Mouse (Mus musculus) midbrain, embryonic 14.5 days (tissue): Measurements from ENCODE around the gene Cep85l. TPM values are rescaled to one million over a fixed set of nuclear protein-coding genes. Genes with fewer than 3 reads are reported as not detected.

Source experiments
- ATAC-seq: fragments of 200-750 bp; cut with Nextera tagmentation; 2 replicates; pipeline ENCODE4 v1.8.0; 2017; ENCODE audit warnings: moderate number of reproducible peaks, moderate library complexity; ENCODE audit not compliant: low FRiP score, low TSS enrichment
- DNase-seq: peaks from one replicate; pipeline ENCODE4 v3.0.0-alpha.2; 2015
- H3K27ac ChIP-seq: fragments of 300-500 bp; sonication (generic); replicated peaks from 2 replicates; pipeline ENCODE4 v1.5.1; 2014; ENCODE audit warnings: mild to moderate bottlenecking, low read depth, low read length, moderate library complexity
- H3K27me3 ChIP-seq: fragments of 300-500 bp; sonication (generic); 2 replicates; pipeline ENCODE4 v1.6.1; 2014; ENCODE audit warnings: low read length, control low read depth, mixed read lengths; ENCODE audit not compliant: control insufficient read depth, insufficient read depth
- H3K36me3 ChIP-seq: fragments of 300-500 bp; sonication (generic); 2 replicates; pipeline ENCODE4 v1.6.1; 2014; ENCODE audit warnings: low read length, control low read depth; ENCODE audit not compliant: control insufficient read depth, insufficient read depth
- H3K4me1 ChIP-seq: fragments of 300-500 bp; sonication (generic); 2 replicates; pipeline ENCODE4 v1.6.1; 2014; ENCODE audit warnings: mild to moderate bottlenecking, antibody characterized with exemption, low read length, control low read depth; ENCODE audit not compliant: control insufficient read depth, insufficient read depth
- H3K4me2 ChIP-seq: fragments of 300-500 bp; sonication (generic); 2 replicates; pipeline ENCODE4 v1.6.1; 2014; ENCODE audit warnings: mild to moderate bottlenecking, low read length, moderate library complexity
- H3K4me3 ChIP-seq: fragments of 300-500 bp; sonication (generic); replicated peaks from 2 replicates; pipeline ENCODE4 v1.5.1; 2014; ENCODE audit warnings: low read depth, low read length
- H3K9ac ChIP-seq: fragments of 300-500 bp; sonication (generic); replicated peaks from 2 replicates; pipeline ENCODE4 v1.6.1; 2014; ENCODE audit warnings: mild to moderate bottlenecking, low read length, moderate library complexity
- H3K9me3 ChIP-seq: fragments of 300-500 bp; sonication (generic); 2 replicates; pipeline ENCODE4 v1.6.1; 2016; ENCODE audit warnings: low read length, control low read depth, mixed read lengths; ENCODE audit not compliant: control insufficient read depth
- WGBS: fragments of 180-500 bp; shearing (Covaris S2); extraction: QIAGEN DNeasy Blood & Tissue Kit; methylation state at CpG from one replicate; pipeline ENCODE4 v1.1.7; 2014; 5-methylcytosine and 5-hydroxymethylcytosine counted together
- polyA plus RNA-seq: library from polyadenylated mRNA; unstranded; fragments of >200 nt; fragmentation: Nextera tagmentation; extraction: Ambion mirVana; gene quantifications from 2 replicates; pipeline ENCODE4 v1.2.1, GENCODE M21; 2014

The Cep85l gene
- polyA plus RNA-seq, 1 experiment from 2014 or later = 8.3 TPM

GRCm38 (mm10) chr10:53229190-53229589 is 150.6 kb downstream of the Cep85l start:
- Histone ChIP-seq H3K4me3 (no peak overlapping the region), H3K36me3 (no peaks in the 10 kb centered on the region), H3K27me3 (no peaks in the 10 kb centered on the region), H3K4me2 (no peak overlapping the region), H3K4me1 (no peaks in the 10 kb centered on the region), H3K9me3 (no peaks in the 10 kb centered on the region), H3K9ac (no peak overlapping the region), H3K27ac (no peak overlapping the region)
- no peak for ATAC-seq
- no peak for DNase-seq
- WGBS = 69% methylated on average over 2 of the region's 2 CpGs

Other genes starting within 250 kb of the Cep85l start
- gene Pln, start 42.3 kb downstream of the Cep85l start, polyA plus RNA-seq = 1.1 and 1.2 TPM in 2 replicates
- 81.1 and 92.6 TPM in 2 replicates for gene Asf1a, start 216.8 kb upstream of the Cep85l start, polyA plus RNA-seq